Mouse (Mus musculus) CH12.LX (cell line): ENCODE data around the gene Mctp2. TPM values are rescaled to one million over a fixed set of nuclear protein-coding genes. Genes with fewer than 3 reads are reported as not detected.
A peak's percentile ranks its signal among the peaks of the same experiment; 100 is the strongest.

Source experiments
- DNase-seq: peaks from one replicate; pipeline ENCODE4 v3.0.0-alpha.2; 2013; ENCODE audit errors: extremely low read depth
- H3K27ac ChIP-seq: 2 replicates; pipeline ENCODE4 v1.5.1; 2012; ENCODE audit warnings: low read depth, mild to moderate bottlenecking, control low read depth, moderate library complexity; ENCODE audit not compliant: insufficient read depth
- H3K27me3 ChIP-seq: replicated peaks from 2 replicates; pipeline ENCODE3; 2012; ENCODE audit warnings: inconsistent platforms
- H3K36me3 ChIP-seq, 2 experiments: replicated peaks in 1 of 2; 2 replicates each; pipeline versions ENCODE3 to v1.6.1; 2012; ENCODE audit warnings: inconsistent platforms in 1 of 2, low read length in 1 of 2, mild to moderate bottlenecking in 1 of 2, mixed read lengths in 1 of 2, moderate library complexity in 1 of 2; ENCODE audit not compliant: control insufficient read depth in 1 of 2, insufficient read depth in 1 of 2
- H3K4me1 ChIP-seq, 2 experiments: 2 replicates each; pipeline ENCODE4 v1.6.1; 2012; ENCODE audit warnings: inconsistent platforms in 1 of 2, moderate library complexity in 1 of 2; ENCODE audit not compliant: insufficient read depth in 2 of 2, control insufficient read depth in 1 of 2
- H3K4me2 ChIP-seq: 2 replicates; pipeline ENCODE4 v1.6.1; 2012; ENCODE audit warnings: low read depth, mild to moderate bottlenecking, control low read depth; ENCODE audit not compliant: poor library complexity, insufficient read depth, severe bottlenecking
- H3K4me3 ChIP-seq, 3 experiments: fragments of 150-350 bp in 1 of 3; sonication (generic) in 1 of 3; replicated peaks in 1 of 3; 2 replicates each; pipeline versions ENCODE3 to v1.5.1; 2011 to 2012; ENCODE audit warnings: low read depth in 2 of 3, low read length in 2 of 3, mild to moderate bottlenecking in 2 of 3, moderate library complexity in 2 of 3, control low read depth in 1 of 3, improper control_type of control experiment in 1 of 3, inconsistent platforms in 1 of 3, mixed read lengths in 1 of 3; ENCODE audit not compliant: poor library complexity in 1 of 3
- H3K79me2 ChIP-seq: replicated peaks from 2 replicates; pipeline ENCODE4 v1.6.1; 2012; ENCODE audit warnings: mild to moderate bottlenecking, moderate library complexity; ENCODE audit not compliant: control insufficient read depth, poor library complexity, insufficient read depth, severe bottlenecking; ENCODE audit errors: extremely low read depth
- H3K9ac ChIP-seq: 2 replicates; pipeline ENCODE4 v1.6.1; 2012; ENCODE audit warnings: low read depth, mild to moderate bottlenecking, control low read depth, moderate library complexity; ENCODE audit not compliant: insufficient read depth
- H3K9me3 ChIP-seq: replicated peaks from 2 replicates; pipeline ENCODE3; 2012; ENCODE audit warnings: low read length, inconsistent platforms, mixed read lengths
- BHLHE40 ChIP-seq: IDR thresholded peaks from 2 replicates; pipeline ENCODE4 v1.6.1; 2011; ENCODE audit warnings: mild to moderate bottlenecking, low read depth, low read length, improper control_type of control experiment
- CTCF ChIP-seq, 2 experiments: IDR thresholded peaks in 1 of 2; conservative IDR thresholded peaks in 1 of 2; 2 replicates each; pipeline ENCODE4 v1.5.1; 2011 to 2012; ENCODE audit warnings: low read depth in 2 of 2, low read length in 2 of 2, improper control_type of control experiment in 1 of 2, inconsistent platforms in 1 of 2, mild to moderate bottlenecking in 1 of 2, moderate library complexity in 1 of 2
- E2F4 ChIP-seq: IDR thresholded peaks from 2 replicates; pipeline ENCODE4 v1.6.1; 2011; ENCODE audit warnings: low read depth, low read length, improper control_type of control experiment; ENCODE audit not compliant: insufficient replicate concordance
- ELF1 ChIP-seq: IDR thresholded peaks from 2 replicates; pipeline ENCODE4 v1.6.1; 2014; ENCODE audit warnings: low read depth, mild to moderate bottlenecking, inconsistent platforms, low read length, improper control_type of control experiment
- EP300 ChIP-seq: IDR thresholded peaks from 2 replicates; pipeline ENCODE4 v1.6.1; 2011; ENCODE audit warnings: low read length, improper control_type of control experiment
- IRF4 ChIP-seq: IDR thresholded peaks from 2 replicates; pipeline ENCODE4 v1.6.1; 2014; ENCODE audit warnings: low read depth, mild to moderate bottlenecking, inconsistent platforms, low read length, improper control_type of control experiment
- MAX ChIP-seq: IDR thresholded peaks from 2 replicates; pipeline ENCODE4 v1.6.1; 2011; ENCODE audit warnings: low read length, improper control_type of control experiment
- MAZ ChIP-seq: IDR thresholded peaks from 2 replicates; pipeline ENCODE4 v1.6.1; 2012; ENCODE audit warnings: low read depth, mild to moderate bottlenecking, inconsistent platforms, low read length, improper control_type of control experiment, moderate library complexity
- MEF2A ChIP-seq: IDR thresholded peaks from 2 replicates; pipeline ENCODE4 v1.6.1; 2014; ENCODE audit warnings: low read depth, mild to moderate bottlenecking, inconsistent platforms, low read length, improper control_type of control experiment, borderline replicate concordance
- MXI1 ChIP-seq: IDR thresholded peaks from 2 replicates; pipeline ENCODE4 v1.6.1; 2011; ENCODE audit warnings: mild to moderate bottlenecking, low read depth, low read length, improper control_type of control experiment
- NRF1 ChIP-seq: IDR thresholded peaks from 2 replicates; pipeline ENCODE4 v1.6.1; 2014; ENCODE audit warnings: low read depth, mild to moderate bottlenecking, inconsistent platforms, low read length, improper control_type of control experiment, moderate library complexity
- RAD21 ChIP-seq: IDR thresholded peaks from 2 replicates; pipeline ENCODE4 v1.6.1; 2011; ENCODE audit warnings: low read depth, mild to moderate bottlenecking, low read length, improper control_type of control experiment, moderate library complexity
- RCOR1 ChIP-seq: conservative IDR thresholded peaks from 2 replicates; pipeline ENCODE4 v1.6.1; 2012; ENCODE audit warnings: low read depth, mild to moderate bottlenecking, inconsistent platforms, low read length, improper control_type of control experiment
- SIN3A ChIP-seq: IDR thresholded peaks from 2 replicates; pipeline ENCODE4 v1.6.1; 2012; ENCODE audit warnings: low read length, improper control_type of control experiment, inconsistent platforms
- SMC3 ChIP-seq: IDR thresholded peaks from 2 replicates; pipeline ENCODE4 v1.6.1; 2011; ENCODE audit warnings: low read depth, low read length, improper control_type of control experiment
- TCF12 ChIP-seq: IDR thresholded peaks from 2 replicates; pipeline ENCODE4 v1.6.1; 2014; ENCODE audit warnings: low read depth, mild to moderate bottlenecking, inconsistent platforms, low read length, improper control_type of control experiment
- UBTF ChIP-seq: IDR thresholded peaks from 2 replicates; pipeline ENCODE4 v1.6.1; 2012; ENCODE audit warnings: low read depth, mild to moderate bottlenecking, inconsistent platforms, low read length, improper control_type of control experiment, moderate library complexity
- ZC3H11A ChIP-seq: IDR thresholded peaks from 2 replicates; pipeline ENCODE4 v1.6.1; 2012; ENCODE audit warnings: low read depth, mild to moderate bottlenecking, inconsistent platforms, low read length, improper control_type of control experiment
- ZKSCAN1 ChIP-seq: IDR thresholded peaks from 2 replicates; pipeline ENCODE4 v1.6.1; 2012; ENCODE audit warnings: low read depth, inconsistent platforms, low read length, improper control_type of control experiment, borderline replicate concordance
- dilution Hi-C: fragments of 300-500 bp; cut with MboI; formaldehyde crosslinking; loops from 2 replicates; pipeline ENCODE4 v1.14.3; 2020; ENCODE audit warnings: low sequenced_read_pairs; ENCODE audit not compliant: extremely low pct_unique_long_range_greater_than_20kb, extremely low pct_ligation_motif_present
- in situ Hi-C: fragments of 300-500 bp; cut with MboI; formaldehyde crosslinking; loops from 3 replicates; pipeline ENCODE4 v1.14.3; 2019; ENCODE audit warnings: low sequenced_read_pairs, low pct_ligation_motif_present, low pct_unique_long_range_greater_than_20kb, mixed read lengths
- polyA plus RNA-seq: library from polyadenylated mRNA; unstranded; fragments of >175 nt; gene quantifications from 2 replicates; pipeline ENCODE4 v1.2.1, GENCODE M21; 2012; ENCODE audit warnings: low read depth; ENCODE audit not compliant: insufficient read length
- total RNA-seq, 2 experiments: library from RNA; depleted of rRNA; stranded (reverse); fragments of 300-350 nt in 1 of 2; fragments of >200 nt in 1 of 2; gene quantifications; 2 replicates each; pipeline ENCODE4 v1.2.3; 2012 to 2014

The Mctp2 gene
- total and polyA plus RNA-seq, 3 experiments: 0.23 to 0.48 (median 0.38) TPM

DNA sequence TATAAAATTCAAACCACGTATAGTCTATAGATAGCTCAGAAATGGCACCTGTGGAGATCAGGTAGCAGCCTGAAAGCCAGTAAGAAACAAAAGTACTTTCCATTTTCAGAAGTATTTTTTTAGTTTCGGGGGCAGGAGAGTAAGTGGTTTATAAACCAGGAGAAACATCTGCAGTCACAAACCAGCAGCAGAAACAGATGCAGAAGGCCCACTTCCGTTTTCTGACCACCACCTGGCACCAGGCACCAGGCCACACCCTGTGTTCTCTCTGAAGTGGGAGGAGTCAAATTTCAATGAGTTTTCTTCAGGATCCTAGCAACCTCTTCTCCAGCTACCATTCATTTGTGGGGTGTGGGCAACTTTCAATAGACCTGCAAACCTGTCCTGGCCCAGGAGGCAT lies 25.7 kb downstream of the Mctp2 start (continued):
- TF ChIP-seq SMC3 (no peak), EP300 (peak; percentile 83), NRF1 (no peak), E2F4 (no peak), MXI1 (no peak)

DNA sequence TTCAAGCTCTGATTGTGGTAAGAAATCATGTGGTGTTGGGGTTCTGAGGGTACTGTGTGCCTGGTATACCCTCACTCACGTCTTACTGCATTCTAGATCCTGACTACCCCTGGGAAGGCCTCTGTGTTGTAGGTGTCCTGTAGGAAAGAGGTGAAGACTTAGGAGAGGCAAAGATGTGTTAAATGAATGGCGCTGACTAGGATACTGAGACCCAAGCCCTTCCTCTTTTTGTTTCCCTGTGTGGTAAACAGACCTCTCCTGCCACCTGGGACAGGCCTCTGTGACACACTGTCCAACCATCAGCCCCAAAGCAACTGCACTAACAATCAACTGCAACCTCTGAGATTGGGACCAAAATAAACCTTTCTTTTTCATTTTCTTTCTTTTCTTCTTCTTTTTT lies 28.0 kb downstream of the Mctp2 start:
- TF ChIP-seq E2F4 (no peak), EP300 (no peak), NRF1 (no peak), IRF4 (no peak), BHLHE40 (no peak), ZC3H11A (no peak), ZKSCAN1 (no peak), RAD21 (no peak), SIN3A (no peak), RCOR1 (no peak), MAZ (no peak), UBTF (no peak), CTCF (conservative IDR thresholded peaks at IDR 0.05 in 1 of 2, IDR thresholded peaks at IDR 0.05 in 1 of 2; ENCODE audit: low read depth in 2 of 2, low read length in 2 of 2) (no peak), MEF2A (no peak), TCF12 (no peak), ELF1 (no peak), MAX (no peak)
- Histone ChIP-seq H3K36me3 (no peaks in the 10 kb centered on the region), H3K27ac (no peak overlapping the region), H3K4me3 (no peak overlapping the region), H3K4me1 (peaks cover 0 to 58% of the 10 kb centered on the region in 2 experiments; a peak in 2 of 4 replicates), H3K79me2 (no peaks in the 10 kb centered on the region), H3K9me3 (no peaks in the 10 kb centered on the region), H3K4me2 (no peak overlapping the region), H3K9ac (no peak overlapping the region), H3K27me3 (peaks cover 1% of the 10 kb centered on the region)
- dilution Hi-C loops: no loop called here
- peak; percentile 27 for DNase-seq
- in situ Hi-C loops: no loop called here

DNA sequence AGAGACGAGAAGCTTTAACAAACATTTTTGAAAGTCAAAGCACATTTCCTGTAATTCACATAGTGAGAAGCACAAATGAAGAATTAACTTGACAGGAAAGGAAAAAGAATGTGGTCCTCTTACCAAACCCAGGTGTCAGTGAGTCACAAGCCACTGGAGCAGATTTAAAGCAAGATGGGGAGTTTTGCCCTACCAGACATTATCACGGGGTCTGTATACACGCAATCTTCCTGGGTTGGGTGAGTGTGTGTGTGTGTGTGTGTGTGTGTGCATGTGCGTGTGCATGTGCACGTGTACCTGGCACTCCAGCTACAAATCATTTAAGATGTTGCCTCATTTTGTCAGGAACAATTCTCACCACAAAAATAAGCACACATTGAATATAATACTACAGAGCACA lies 30.9 kb downstream of the Mctp2 start:
- TF ChIP-seq NRF1 (no peak), BHLHE40 (peak; percentile 59; the same call in 1 of the 2 replicates)
- Histone ChIP-seq H3K27me3 (no peaks in the 10 kb centered on the region), H3K9ac (no peak overlapping the region), H3K27ac (no peak overlapping the region), H3K9me3 (no peaks in the 10 kb centered on the region), H3K4me1 (peaks cover 0 to 40% of the 10 kb centered on the region in 2 experiments; a peak in 2 of 4 replicates), H3K79me2 (no peaks in the 10 kb centered on the region), H3K4me3 (no peak overlapping the region), H3K4me2 (no peak overlapping the region), H3K36me3 (no peaks in the 10 kb centered on the region)
- in situ Hi-C loops (no loop called here), dilution Hi-C loops (no loop called here)
- DNase-seq: peak; percentile 29
